Mouse (Mus musculus) thymus, adult 2 months (tissue): ENCODE measurements around the gene Zc3h7a.

ENCODE experiments used
- CTCF ChIP-seq: fragments of 200-500 bp; IDR thresholded peaks from 2 replicates; pipeline ENCODE4 v1.5.1; 2012; ENCODE audit warnings: mild to moderate bottlenecking, control low read depth, low read length, moderate library complexity, borderline replicate concordance; ENCODE audit not compliant: control insufficient read depth, poor library complexity, insufficient read depth; ENCODE audit errors: extremely low read depth
- POLR2A ChIP-seq: fragments of 200-500 bp; IDR thresholded peaks from 2 replicates; pipeline ENCODE4 v1.6.1; 2012; ENCODE audit warnings: mild to moderate bottlenecking, low read length, control low read depth, moderate library complexity; ENCODE audit not compliant: control insufficient read depth, poor library complexity, insufficient read depth; ENCODE audit errors: extremely low read depth

DNA sequence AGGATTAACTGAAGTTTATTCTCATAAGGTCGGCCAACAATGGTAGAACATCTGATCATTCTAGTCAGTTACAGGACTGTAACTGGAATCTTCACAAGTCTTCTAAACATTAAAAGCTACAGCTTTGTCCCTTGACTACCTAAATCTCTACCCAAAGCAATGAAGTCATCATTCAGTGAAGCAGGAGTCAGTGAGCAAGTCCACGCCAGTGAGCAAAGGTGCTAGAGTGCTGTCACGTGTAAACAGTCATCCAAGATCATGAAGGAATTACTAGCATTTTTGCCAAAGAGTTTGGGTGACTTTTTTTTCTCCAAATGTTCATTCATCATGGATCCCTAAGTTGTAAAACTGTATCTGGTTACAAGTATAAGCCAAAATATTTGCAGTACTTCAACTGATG is 41.6 kb upstream of the Zc3h7a start:
- TF ChIP-seq CTCF (no peak), POLR2A (no peak)
